Mouse (Mus musculus) small intestine, adult 2 months (tissue): ENCODE data around the gene Slc2a13. TPM values are rescaled to one million over a fixed set of nuclear protein-coding genes. Genes with fewer than 3 reads are reported as not detected.

ENCODE experiments used
- H3K27ac ChIP-seq: fragments of 200-500 bp; 2 replicates; pipeline ENCODE4 v1.5.1; 2012; ENCODE audit warnings: low read depth, low read length, control low read depth, inconsistent platforms; ENCODE audit not compliant: insufficient read depth
- H3K27me3 ChIP-seq: fragments of 200-500 bp; 2 replicates; pipeline ENCODE4 v1.6.1; 2012; ENCODE audit warnings: mild to moderate bottlenecking, moderate library complexity, low read length, inconsistent platforms; ENCODE audit not compliant: control insufficient read depth, insufficient read depth
- H3K36me3 ChIP-seq: fragments of 200-500 bp; 2 replicates; pipeline ENCODE4 v1.6.1; 2012; ENCODE audit warnings: mild to moderate bottlenecking, low read length, control low read depth, inconsistent platforms; ENCODE audit not compliant: control insufficient read depth, insufficient read depth
- H3K4me1 ChIP-seq: fragments of 200-500 bp; 2 replicates; pipeline ENCODE4 v1.6.1; 2012; ENCODE audit warnings: low read length, inconsistent platforms, mixed read lengths; ENCODE audit not compliant: control insufficient read depth, insufficient read depth, insufficient read length
- H3K4me3 ChIP-seq: fragments of 200-500 bp; 2 replicates; pipeline ENCODE4 v1.5.1; 2012; ENCODE audit warnings: low read depth, mild to moderate bottlenecking, control low read depth, inconsistent platforms, low read length, moderate library complexity
- CTCF ChIP-seq: fragments of 200-500 bp; IDR thresholded peaks from 2 replicates; pipeline ENCODE4 v1.5.1; 2012; ENCODE audit warnings: low read depth, mild to moderate bottlenecking, control low read depth, inconsistent platforms, low read length, moderate library complexity, mixed read lengths; ENCODE audit not compliant: insufficient replicate concordance, insufficient read length; ENCODE audit errors: extremely low read depth
- POLR2A ChIP-seq: fragments of 200-500 bp; IDR thresholded peaks from 2 replicates; pipeline ENCODE4 v1.6.1; 2012; ENCODE audit warnings: low read depth, mild to moderate bottlenecking, control low read depth, inconsistent platforms, low read length, moderate library complexity
- WGBS: fragments of 180-500 bp; shearing (Covaris S2); methylation state at CpG from one replicate; pipeline ENCODE4 v1.1.7; 2018; 5-methylcytosine and 5-hydroxymethylcytosine counted together
- polyA plus RNA-seq: library from polyadenylated mRNA; depleted of rRNA; stranded (reverse); fragments of >200 nt; gene quantifications from 2 replicates; pipeline ENCODE4 v1.2.3, GENCODE M21; 2012

The Slc2a13 gene
- polyA plus RNA-seq, 1 experiment, result 0.71 TPM

DNA sequence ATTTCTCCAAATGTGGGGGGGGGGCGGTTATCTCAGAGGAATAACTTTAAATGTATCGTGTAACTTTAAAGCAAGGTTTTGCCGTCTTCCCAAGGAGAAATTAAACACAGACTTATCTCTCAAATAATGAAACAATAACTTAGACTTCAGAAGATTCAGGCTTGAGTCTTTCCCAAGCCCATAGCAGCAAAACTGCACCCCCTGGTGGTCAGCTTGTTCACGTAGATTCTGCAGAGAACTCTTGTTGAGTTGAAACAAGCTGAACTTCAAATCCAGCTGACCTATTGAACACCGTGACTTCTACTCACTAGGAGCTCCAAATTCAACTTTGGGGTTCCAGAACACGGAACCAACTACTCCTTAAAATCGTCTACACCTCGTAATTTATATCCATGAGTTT, 1.4 kb upstream of the Slc2a13 start:
- Histone ChIP-seq H3K36me3 (no peaks in the 10 kb centered on the region), H3K27me3 (no peaks in the 10 kb centered on the region), H3K4me3 (no peak overlapping the region), H3K4me1 (no peaks in the 10 kb centered on the region), H3K27ac (no peak overlapping the region)
- TF ChIP-seq CTCF, result no peak
- no peak for TF ChIP-seq POLR2A
- WGBS, result 12% methylated on average over 8 of the region's 8 CpGs

DNA sequence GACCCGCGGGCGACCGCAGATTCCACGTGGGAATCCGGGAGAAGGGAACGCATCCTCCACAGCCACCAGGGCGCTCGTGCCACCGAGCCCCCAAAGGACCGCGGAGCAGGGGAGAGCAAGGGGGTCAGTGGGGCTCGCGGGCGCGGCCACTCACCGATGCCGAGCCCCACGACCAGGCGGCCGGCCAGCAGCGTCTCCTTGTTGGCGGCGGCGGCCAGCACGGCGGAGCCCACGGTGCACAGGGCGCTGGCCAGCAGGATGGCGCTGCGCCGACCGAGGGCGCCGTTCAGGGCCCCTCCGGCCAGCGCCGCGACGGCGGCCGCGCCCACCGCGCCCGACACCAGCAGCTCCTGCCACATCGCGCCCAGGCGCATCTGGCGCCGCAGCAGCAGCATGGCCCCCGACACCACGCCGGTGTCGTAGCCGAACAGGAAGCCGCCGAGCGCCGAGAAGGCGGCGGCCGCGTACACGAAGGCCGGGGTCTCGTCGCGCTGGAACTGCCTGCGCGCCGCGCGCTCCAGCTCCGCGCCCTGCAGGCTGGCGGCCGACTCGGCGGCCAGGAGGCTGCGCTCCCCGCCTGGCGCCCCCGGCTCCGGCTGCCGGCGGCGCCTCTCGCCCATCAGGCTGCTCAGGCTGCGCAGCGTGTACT, 516 bp downstream of the Slc2a13 start:
- TF ChIP-seq CTCF, result no peak
- TF ChIP-seq POLR2A, result no peak
- WGBS, result 1% methylated on average over 89 of the region's 91 CpGs
- H3K4me1 ChIP-seq, result no peaks in the 10 kb centered on the region
- peak overlapping the region; percentile 92 for H3K4me3 ChIP-seq
- H3K36me3 ChIP-seq, result no peaks in the 10 kb centered on the region
- H3K27ac ChIP-seq, result no peak overlapping the region
- no peaks in the 10 kb centered on the region for H3K27me3 ChIP-seq

DNA sequence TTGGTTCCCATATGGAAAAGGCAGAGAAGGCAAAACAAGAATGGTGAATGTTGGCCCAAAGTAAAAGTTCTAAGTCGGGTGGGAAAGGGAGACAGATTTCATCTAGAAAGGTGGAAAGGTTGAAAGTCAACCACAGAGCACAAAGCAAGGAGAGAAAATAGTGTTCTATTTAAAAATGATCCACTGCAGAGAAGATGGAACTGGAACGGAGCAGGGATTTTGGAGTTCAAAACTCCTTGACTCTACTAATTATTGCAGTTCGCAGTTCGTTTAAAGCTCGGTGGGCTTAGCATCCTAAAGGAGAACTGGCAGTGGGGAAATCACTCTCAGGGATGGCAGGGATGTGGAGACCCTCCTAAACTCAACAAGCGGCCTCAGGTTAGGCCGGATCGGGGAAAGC, 1.1 kb downstream of the Slc2a13 start:
- no peaks in the 10 kb centered on the region for H3K27me3 ChIP-seq
- no peak overlapping the region for H3K27ac ChIP-seq
- 19% methylated on average over 8 of the region's 8 CpGs for WGBS
- H3K4me3 ChIP-seq, result peak overlapping the region; percentile 92
- TF ChIP-seq CTCF, result no peak
- TF ChIP-seq POLR2A, result no peak
- no peaks in the 10 kb centered on the region for H3K36me3 ChIP-seq
- H3K4me1 ChIP-seq, result no peaks in the 10 kb centered on the region

DNA sequence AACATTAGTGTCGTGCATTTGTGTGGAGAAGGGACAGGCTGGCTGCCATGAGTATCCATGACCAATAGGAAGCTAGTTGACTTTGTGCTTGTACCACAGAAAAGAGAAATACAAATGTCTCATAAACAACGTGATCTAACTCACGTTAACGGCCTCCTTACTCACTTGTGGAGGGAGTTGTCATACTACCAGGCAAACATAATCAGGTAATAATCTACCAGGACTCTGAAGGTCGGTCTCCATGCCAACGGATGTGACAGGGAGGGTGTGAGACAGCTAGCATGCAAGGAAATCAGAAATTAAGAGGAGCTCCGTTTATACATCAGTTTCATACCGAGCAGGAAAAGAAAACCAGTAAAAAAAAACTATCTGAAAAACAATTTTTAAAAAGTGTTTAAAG, 6.3 kb downstream of the Slc2a13 start:
- TF ChIP-seq CTCF, result no peak
- no peak for TF ChIP-seq POLR2A
- Histone ChIP-seq H3K4me3 (no peak overlapping the region), H3K27me3 (no peaks in the 10 kb centered on the region), H3K27ac (peak overlapping the region; percentile 1; the same call in 1 of the 2 replicates), H3K36me3 (no peaks in the 10 kb centered on the region), H3K4me1 (peaks cover 6% of the 10 kb centered on the region; the same call in 1 of the 2 replicates)
- 24% methylated on average over 8 of the region's 8 CpGs for WGBS

DNA sequence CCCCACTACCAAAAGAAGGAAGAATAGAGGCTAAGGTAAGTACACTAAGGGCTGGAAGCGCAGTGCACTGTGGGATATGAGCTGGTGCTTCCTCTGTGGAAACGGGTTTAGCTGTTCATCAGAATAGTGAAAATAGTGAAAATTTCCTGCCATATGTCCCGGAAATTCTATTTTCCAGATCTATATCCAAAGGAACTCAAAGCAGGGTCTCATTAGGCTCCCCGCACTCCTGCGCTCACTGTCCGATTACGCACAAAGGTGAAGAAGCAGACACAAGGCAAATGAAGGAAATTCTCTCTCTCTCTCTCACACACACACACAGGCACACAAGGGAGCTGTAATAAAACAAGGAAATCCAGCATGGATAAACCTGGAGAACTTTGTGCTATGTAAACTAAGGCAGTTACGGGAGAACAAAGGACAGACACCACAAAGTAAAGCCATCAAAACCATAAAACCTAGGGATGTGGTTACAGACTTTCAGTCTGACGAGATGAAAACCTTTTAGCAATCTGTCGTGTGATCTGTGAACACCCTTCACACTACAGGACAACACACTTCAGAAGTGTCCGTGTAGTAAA, 7.9 kb downstream of the Slc2a13 start:
- H3K4me3 ChIP-seq, result no peak overlapping the region
- no peaks in the 10 kb centered on the region for H3K27me3 ChIP-seq
- TF ChIP-seq POLR2A, result no peak
- 38% methylated on average over 11 of the region's 11 CpGs for WGBS
- peak overlapping the region; percentile 71 for H3K27ac ChIP-seq
- H3K36me3 ChIP-seq, result no peaks in the 10 kb centered on the region
- peaks cover 8% of the 10 kb centered on the region; the same call in 1 of the 2 replicates for H3K4me1 ChIP-seq

DNA sequence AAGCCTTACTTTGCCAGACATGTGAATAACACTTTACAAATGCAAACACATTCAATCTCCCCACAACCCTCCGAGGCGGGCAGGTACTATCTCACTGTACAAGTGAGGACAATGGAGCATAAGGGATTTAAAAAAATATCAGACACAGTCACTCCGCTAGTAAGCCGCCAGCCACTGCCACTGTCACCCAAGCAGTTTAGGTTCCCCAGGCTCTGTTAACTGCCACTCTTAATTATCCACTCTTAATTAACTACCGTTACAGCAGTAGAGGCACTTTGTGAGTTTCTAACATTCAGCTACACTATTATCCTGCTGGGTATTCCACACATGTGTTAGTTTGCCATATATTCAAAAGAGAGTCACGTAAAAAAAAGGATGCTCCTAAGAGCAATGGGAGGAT, 11.3 kb downstream of the Slc2a13 start:
- Histone ChIP-seq H3K4me1 (peaks cover 9% of the 10 kb centered on the region; the same call in 1 of the 2 replicates), H3K36me3 (no peaks in the 10 kb centered on the region), H3K27ac (no peak overlapping the region), H3K27me3 (no peaks in the 10 kb centered on the region), H3K4me3 (no peak overlapping the region)
- TF ChIP-seq POLR2A (no peak), CTCF (no peak)
- 94% methylated on average over 6 of the region's 6 CpGs for WGBS

DNA sequence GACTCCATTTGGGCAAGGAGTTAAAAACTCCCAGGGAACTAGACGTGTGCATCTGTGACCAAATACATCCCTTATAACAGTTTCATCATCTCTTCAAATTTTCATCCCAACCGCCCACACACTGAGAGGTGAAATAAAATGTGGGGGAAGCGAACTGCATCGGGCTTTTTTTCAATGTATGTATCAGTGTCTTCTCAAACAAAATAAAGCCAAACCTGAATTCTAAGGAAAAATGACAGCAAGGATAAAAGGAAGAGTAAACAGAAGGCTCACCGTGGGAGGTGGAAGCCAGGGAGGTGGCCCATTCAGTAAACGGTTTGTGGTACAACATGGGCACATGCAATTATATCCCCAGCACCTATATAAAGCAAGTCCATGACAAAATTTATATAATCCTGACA, 17.7 kb downstream of the Slc2a13 start:
- Histone ChIP-seq H3K27me3 (no peaks in the 10 kb centered on the region), H3K27ac (no peak overlapping the region), H3K4me1 (0 out of 2 replicates have a peak, but pooled peaks cover 2% of the 10 kb centered on the region), H3K36me3 (no peaks in the 10 kb centered on the region), H3K4me3 (no peak overlapping the region)
- no peak for TF ChIP-seq POLR2A
- TF ChIP-seq CTCF, result no peak
- 89% methylated on average over 6 of the region's 6 CpGs for WGBS
